Mouse (Mus musculus) heart, adult 18-20 months (tissue): ENCODE data around the gene Gtf2h3. TPM values are rescaled to one million over a fixed set of nuclear protein-coding genes. Genes with fewer than 3 reads are reported as not detected.
A peak's percentile ranks its signal among the peaks of the same experiment; 100 is the strongest.
"Not testable (repeated sequence)": the region's sequence is repeated elsewhere in the genome, so short reads cannot be mapped to it uniquely, and the experiment has no call there.

Experiments used
- DNase-seq, 2 experiments: peaks; one replicate each; pipeline ENCODE4 v3.0.0; 2021 to 2022; ENCODE audit warnings: mixed read lengths in 1 of 2
- long read RNA-seq, 2 experiments: library from polyadenylated mRNA; stranded (forward); transcript quantifications; one replicate each; pipeline ENCODE4 v2.0.0; 2021
- total RNA-seq, 2 experiments: library from RNA; stranded (reverse); gene quantifications; 2 replicates each; pipeline ENCODE4 v1.2.3; 2021

The Gtf2h3 gene
- total RNA-seq, result 10 to 100 TPM; 18.3 to 20.2 TPM
- long read RNA-seq, experiment 1, transcript Gtf2h3-201 (13 exons, 2,672 nt), result major isoform, 24 of 29 reads
- long read RNA-seq, experiment 1, partial matches to known transcripts, result 3 of 29 reads
- long read RNA-seq, experiment 1, other reads (novel, unspliced or antisense), result 2 of 29 reads
- long read RNA-seq, experiment 2, transcript Gtf2h3-201 (13 exons, 2,672 nt), result major isoform, 14 of 16 reads
- long read RNA-seq, experiment 2, partial matches to known transcripts, result 0 of 16 reads
- long read RNA-seq, experiment 2, other reads (novel, unspliced or antisense), result 2 of 16 reads

DNA sequence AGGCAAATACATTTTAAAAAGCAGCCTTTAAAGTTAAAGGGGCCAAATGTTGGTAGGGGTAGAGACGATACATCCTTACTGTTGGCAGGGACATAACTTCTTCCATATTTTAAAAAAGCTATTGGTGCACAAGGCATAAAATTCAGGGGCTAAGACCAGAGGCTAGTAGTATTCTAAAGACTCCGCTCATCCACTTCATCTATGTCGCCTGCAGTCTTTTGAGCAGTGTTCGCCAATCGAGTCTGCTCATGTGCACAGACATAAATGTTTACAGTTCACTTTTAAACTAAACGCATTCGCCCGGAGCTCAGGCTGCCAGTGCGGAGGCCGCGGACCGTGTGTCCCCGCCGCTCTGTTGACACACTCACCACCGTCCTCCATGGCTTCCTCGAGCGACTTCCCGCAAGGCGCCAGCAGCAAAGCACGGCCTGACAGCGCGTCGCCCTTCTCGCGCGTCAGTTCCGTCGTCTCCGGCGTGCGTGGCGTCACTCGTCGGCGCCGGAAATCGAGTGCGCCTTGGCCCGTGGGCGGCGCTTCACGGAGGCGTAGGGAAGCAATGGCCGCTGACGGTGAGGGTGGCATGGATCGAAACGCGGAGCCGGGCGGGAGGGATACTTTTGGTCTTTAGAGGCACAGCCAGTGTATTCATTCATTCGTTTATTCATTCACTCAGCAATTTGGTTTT lies at the start of gene Gtf2h3, which contains the start of gene Eif2b1:
Gene Gtf2h3 (plus strand): TSS at position 508 of the 685 bp plus-strand sequence.
Gene Eif2b1 (minus strand): TSS at position 499 of the 685 bp plus-strand sequence.
- peak; percentile 95 to 97 for DNase-seq

DNA sequence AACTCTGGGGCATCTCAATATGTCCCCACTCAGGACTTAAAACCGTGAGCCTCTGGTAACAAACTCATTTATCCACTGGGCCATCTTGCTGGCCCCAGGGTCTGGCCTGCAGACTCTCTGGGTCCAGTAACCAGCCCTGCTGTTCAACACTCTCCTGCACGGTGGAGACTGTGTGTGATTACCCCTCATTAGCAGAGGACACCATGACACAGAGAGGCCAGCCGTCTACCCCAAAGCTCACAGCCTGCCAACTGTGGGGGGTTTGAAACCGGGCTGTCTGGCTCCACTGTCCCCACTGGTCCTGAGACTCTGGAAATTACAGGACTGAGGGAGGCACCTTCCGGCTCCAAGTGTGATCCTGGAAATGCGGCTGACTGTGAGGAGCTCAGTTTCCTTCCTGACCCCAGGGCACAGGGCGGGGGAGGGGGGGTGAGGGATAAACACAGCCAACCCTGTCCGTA lies 49.7 kb upstream of the Gtf2h3 start:
- DNase-seq, result peak; percentile 55 to 73

DNA sequence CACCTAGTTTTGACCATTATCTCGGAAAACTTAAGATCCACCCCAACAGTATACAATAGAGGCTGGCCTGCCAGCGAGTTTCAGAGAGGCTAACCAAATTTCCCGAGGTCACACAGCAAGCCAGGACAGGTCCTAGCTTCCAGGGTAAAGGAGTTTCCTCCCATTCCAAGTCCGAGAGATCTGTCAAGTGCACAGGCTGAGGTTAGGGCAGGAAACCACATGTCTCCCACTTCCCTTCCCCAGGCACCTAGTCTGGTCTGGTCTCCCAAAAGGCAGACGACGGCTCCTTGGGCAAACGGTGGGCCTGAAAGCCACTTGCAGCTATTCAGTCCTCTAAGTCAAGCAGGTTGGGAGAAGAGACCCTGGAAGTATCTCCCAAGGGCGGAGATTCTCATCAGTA lies 49.2 kb upstream of the Gtf2h3 start:
- DNase-seq, result peak; percentile 37 to 65

DNA sequence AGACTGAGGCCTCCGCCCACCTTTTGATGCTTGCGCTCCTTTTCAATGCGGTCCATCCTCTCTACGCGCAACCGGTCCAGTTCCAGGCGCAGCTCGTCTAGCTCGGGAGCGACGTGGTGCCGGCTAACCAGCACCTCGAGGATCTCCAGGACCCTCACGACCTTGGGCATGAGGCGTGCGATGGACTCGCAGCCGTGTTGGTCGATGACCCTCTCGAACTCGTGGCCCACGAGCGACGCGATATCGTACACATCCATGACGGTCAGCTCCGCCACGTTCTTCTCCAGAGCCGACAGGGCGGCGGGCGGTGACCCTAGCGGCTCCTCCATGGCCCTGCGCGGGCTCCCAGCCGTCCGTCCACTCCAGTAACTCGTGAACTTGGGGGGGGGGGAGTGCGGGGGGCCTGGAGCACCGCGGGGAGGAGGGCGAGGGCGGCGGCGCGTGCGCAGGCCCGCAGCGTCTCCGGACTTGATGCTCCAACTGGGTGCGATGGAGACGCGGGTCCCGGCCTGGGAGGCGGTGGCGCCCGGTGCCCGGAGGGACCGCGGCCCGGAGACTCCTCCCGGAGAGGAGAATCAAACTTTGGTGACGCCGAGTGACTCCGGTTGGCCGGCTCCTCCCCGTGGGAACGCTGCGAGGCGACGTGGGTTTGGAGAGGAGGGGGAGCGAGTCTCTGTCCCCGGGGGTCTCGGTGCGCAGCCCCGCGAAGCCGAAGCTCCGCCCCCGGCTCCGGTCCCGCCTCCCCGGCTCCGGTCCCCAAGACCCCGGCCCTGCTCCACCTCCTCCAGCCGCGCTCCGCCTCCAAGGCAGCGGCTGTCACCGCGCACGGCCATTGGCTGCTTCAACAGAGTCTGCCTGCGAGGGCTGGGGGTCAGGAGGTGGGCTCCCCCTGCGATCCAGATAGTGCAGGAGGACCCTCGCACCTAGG lies 48.0 kb upstream of the Gtf2h3 start, which contains the start of gene Rilpl1:
Gene Rilpl1 (minus strand): TSS at position 737 of the 928 bp plus-strand sequence.
- DNase-seq, result peak; percentile 89 to 91

DNA sequence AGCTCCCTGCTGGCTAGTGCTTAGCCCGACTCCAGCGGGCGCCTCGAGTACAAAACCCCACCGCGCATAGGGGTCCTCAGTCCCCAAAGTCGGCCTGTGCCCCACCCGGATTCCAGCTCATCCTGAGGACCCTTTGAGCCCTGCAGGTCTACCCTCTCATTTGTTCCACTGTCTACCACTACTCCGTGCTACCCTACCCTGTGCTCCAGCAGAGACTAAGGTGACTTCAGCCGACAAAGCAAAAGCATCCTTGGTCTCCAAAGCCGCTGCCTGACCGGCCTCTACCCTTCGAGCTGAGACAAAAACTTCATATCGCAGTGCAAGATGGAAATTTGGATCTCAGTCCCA lies 47.4 kb upstream of the Gtf2h3 start:
- no peak for DNase-seq

DNA sequence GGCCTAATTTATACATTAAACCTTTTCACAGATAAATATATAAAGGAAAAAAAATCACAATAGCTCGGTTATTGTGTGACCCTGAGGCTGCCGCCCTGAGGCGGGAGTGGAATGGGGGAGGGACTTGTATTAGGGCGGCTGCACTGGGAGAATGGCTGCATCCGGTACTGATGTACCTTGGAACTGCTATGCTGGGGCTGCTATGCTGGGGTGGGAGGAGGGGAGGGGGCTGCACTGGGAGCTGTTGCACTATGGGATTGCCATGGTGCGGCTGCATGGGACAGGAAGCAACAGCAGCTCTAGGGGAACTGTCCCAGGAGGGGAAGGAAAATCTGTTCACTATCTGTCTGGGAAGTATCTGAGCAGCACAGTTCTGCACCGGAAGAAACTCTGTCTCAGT lies 46.5 kb upstream of the Gtf2h3 start:
- peak in 1 of 2 experiments; percentile 35 for DNase-seq

DNA sequence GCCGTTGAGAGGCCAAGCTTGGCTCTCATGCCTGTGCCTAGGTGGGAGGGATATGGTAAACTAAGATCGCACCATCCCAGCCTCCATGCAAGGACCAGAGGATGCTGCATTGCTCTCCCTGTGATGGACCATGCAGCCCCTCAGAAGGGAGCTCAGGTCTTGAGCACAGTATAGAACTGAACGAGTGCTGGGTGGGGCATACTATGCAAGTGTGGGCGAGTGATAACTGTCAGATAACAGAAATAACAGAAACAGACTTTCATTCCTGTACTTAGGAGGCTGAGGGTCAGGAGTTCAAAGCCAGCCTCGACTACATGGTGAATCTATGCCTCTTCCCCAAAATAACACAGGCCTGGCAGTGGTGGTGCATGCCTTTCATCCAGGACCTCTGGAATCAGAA lies 43.9 kb upstream of the Gtf2h3 start:
- no peak for DNase-seq

DNA sequence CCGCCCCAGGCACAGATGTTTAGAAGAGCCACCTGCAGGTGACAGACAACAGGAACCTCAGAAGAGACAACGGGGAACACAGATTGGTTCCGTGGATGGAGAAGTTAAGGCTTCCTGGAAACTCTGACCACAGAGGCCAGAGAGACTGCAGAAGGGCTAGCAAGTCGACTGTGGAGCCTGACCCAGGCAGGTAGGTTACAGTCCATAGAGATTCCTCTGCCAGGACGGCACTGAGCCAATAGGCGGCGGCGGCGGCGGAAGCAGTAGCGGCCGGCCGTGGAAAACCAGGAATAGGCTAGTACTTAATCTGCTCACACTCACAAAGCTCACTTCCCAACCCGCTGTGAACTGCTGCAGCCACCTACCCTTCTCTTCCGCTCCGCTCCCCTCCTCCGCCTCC lies 42.2 kb upstream of the Gtf2h3 start:
- DNase-seq, result peak; percentile 72 to 74

DNA sequence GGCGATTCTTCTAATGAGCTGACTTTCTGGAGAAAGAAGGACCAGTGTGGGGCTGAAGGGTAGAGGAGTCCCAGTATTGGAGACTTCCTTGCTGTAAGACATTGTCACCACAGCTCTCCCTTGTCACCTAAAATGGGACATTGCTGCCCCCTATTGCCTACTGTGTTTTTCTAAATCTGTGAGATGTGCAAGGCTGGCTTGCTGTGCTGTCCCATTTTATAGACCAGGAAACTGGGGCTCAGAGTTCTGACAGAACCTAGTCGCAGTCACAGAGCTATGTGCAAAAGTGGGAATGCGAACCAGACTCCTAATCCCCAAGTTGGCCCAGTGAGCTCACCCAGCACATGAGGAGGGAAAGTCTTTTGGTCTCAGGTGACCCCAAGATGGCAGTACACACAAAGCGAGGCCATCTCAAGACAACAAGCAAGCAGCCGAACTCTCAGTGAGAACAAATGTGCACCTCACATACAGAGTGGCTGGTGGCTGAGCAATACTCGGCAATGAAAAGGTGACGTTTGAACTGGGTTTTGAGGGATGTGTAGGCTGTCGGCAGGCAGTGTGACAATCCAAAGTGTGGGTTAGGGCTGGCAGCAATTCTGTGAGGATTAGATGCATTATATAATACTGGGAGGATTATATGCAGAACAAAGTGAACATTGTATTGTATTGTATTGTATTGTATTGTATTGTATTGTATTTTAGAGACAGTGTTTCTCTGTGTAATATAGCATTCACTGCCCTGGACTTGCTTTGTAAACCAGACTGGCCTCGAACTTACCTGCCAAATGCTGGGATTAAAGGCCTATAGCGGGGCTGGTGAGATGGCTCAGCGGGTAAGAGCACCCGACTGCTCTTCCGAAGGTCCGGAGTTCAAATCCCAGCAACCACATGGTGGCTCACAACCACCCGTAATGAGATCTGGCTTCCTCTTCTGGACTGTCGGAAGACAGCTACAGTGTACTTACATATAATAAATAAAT lies 39.8 kb upstream of the Gtf2h3 start:
- DNase-seq, result peak; percentile 76 to 84

DNA sequence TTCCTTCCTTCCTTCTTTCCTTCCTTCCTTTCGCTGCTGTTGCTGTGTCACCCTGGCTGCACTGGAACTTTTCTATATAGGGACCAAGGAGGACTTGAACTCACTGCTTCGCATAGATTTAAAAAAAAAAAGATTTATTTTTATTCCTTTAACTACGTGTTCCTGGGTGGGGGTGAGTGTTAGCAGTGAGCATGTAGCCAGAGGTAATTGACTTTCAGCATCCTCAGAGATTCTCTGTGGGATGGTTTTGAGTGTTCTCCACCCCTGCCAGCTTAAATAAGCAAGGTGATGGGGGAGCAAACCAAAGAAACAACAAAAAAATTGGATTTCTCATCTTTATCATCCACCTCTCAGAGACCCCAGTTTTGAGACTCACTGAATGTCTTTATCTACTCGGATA lies 39.0 kb upstream of the Gtf2h3 start:
- DNase-seq, result no peak

DNA sequence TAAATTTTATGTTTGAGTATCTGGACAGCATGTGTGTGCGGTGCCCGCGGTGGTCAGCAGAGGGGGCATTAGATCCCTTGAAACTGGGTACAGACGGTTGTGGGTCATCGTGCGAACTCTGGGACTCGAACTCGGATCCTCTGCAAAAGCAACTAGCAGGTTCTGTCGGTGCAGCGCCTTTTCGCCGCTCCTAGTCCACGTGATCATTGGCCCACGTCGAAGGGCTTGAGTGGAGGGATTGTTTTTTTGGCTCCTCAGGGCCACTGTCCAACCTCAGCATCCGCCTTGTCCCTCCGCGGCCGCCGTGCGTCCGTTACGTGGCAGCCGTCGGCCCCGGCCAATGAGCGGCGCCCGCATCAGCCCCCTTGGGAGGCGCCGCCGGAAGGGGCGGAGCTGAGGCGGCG lies 38.6 kb upstream of the Gtf2h3 start, which contains the start of gene Tmed2:
Gene Tmed2 (plus strand): TSS at position 313 of the 404 bp plus-strand sequence.
- peak; percentile 96 to 98 for DNase-seq

DNA sequence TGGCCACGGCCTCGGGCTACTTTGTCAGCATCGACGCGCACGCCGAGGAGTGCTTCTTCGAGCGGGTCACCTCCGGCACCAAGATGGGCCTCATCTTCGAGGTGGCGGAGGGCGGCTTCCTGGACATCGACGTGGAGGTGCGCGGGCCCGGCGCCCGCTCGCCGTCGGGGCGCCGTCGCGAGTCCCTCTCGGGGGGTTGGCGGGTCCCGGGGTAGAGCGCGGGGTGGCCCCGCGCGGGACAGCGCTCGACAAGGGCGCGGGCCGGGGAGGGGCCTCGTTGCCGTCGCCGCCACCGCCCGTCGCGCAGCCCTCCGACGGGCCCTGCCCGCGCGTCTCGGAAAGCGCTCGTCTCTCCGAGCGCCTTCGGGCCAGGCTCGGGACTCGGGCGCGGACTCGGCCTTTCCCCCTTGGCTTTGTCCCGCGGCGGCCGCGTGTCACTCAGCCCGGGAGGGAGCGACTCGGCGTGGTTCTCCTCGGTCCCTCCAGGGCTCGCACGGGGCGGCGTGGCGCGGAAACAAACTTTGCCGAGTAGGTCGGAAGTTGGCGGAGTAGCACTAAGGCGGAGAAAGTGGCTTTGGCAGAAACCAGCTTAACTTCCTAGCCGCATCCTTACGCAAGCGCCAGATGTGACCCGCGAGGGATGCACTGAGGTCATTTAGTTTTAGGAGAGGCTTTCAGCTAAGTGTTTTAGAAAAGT lies 37.9 kb upstream of the Gtf2h3 start:
- peak; percentile 82 to 83 for DNase-seq

DNA sequence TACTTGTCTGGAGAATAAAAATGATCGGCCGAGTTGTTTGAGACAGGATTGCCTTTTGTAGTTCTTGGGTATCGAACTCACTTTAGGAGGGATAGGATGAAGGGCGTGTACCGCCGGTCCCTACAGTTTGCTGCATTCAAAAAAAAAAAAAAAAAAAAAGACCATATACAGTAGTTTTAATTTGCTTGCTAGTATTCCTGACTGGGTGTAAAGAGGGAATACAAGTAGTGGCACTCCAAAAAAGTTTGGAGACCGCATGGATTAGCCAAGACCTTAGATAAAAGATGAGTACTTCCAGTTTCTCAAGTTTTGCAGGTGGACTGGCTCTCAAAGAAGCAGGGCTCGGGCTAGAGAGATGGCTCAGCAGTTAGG lies 37.4 kb upstream of the Gtf2h3 start:
- DNase-seq, result no peak

DNA sequence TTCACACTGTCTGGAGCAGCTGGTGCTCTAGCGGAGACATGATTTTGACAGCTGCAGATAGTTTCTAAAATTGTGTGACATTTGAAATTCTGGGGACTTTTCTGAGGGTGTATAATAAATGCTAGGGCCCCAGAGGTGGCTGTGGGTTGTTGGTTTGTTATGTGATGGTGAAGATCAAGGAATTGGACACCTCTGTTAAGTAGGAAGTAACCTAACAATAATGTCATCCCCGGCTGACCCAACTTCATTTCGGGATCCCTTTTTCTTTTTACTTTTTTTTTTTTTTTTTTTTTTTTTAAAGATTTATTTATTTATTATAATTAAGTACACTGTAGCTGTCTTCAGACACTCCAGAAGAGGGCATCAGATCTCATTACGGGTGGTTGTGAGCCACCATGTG lies 28.2 kb upstream of the Gtf2h3 start:
- DNase-seq, result not testable (repeated sequence)

DNA sequence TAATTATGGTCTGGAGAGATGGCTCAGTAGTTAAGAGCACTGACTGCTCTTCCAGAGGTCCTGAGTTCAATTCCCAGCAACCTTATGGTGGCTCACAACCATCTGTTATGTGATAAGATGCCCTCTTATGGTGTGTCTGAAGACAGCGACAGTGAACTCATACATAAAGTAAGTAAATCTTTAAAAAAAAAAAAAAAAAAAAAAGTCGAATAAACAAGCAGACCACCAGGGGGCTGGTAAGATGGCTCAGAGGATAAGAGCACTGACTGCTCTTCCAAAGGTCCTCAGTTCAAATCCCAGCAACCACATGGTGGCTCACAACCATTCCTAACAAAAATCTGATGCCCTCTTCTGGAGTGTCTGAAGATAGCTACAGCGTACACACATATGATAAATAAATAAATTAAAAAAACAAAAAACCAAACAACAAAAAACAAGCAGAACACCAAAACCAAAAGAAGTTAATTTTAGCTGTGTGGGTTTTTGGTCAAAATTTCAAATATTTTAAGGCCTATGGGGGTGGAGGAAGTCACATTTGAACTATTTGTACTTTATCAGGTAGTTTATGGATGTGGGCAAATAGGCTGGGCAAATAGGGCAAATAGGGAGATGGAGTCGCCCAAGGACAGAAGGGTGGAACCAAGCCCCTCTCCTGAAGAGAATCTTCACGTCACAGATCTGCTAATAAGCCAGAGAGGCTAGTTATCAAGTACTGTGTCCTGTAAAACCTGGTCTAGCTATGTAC lies 27.4 kb upstream of the Gtf2h3 start:
- DNase-seq, result not testable (repeated sequence)

DNA sequence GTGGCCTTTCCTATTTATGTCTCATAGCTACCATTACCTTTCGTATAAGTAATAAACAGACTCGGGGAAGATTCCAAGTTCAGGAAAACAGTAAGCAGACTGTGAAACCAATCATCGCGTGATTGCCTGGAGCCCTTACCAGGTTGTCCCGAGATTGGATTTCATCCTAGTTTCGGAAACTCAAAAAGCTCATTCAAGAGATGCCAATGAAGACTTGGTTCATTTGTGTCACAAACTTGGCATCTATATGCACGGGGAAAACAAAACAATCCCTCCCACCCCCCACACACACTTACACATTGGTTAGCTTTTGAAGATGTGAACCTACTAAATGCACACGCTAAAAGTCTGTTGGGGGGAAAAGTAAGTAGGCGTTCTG lies 26.9 kb upstream of the Gtf2h3 start:
- DNase-seq, result no peak

DNA sequence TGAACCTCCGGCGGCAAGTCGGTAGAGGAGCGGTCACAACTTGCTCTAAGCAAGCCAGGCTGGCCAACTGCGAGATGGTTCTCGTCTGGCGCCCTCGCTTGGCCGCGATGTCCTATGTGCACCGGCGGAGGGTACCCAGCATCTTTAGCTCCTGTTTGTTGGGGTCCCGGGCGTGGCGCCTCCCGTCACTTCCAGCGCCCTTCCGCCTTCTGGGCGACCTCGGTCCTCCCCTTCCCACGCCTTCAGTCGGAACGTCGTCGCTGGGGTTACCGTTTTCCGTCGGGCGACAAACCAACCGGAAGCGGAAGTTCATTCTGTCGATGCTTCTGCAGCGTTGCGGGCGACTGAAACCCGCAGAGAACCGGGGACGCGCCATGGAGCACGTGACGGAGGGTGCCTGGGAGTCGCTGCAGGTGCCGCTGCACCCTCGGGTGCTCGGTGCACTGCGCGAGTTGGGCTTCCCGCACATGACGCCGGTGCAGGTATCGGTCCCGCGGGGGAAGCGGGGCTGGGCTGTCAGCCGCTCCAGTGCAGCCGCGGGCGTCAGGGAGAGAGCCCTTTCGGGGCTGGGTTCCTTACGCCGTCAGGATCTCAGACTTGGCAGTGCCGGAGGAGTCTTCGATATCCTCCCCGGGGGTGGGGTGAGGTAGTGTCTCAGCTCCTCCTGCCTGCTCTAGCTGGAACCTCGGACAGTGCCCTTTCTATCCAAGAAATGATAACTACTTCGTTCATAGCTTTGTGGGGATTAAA lies 26.2 kb upstream of the Gtf2h3 start, which contains the start of gene Ddx55:
Gene Ddx55 (plus strand): TSS at position 307 of the 750 bp plus-strand sequence.
- peak; percentile 94 to 96 for DNase-seq

DNA sequence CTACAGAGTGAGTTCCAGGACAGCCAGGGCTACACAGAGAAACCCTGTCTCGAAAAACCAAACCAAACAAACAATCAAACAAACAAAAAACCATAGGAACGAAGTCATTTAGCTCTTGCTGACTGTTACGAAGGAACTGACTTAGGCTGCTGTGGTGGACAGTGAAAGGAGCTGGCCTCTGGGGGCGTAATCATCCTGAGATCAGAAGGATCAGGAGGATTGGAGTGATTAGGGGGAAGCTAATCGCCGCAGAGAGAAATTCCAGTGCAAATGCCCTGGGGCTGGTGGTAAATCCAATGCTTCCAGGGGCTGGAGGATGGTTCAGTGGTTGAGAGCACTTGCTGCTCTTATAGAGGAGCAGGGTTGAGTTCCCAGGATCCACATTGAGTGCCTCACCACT lies 25.3 kb upstream of the Gtf2h3 start:
- no peak for DNase-seq

DNA sequence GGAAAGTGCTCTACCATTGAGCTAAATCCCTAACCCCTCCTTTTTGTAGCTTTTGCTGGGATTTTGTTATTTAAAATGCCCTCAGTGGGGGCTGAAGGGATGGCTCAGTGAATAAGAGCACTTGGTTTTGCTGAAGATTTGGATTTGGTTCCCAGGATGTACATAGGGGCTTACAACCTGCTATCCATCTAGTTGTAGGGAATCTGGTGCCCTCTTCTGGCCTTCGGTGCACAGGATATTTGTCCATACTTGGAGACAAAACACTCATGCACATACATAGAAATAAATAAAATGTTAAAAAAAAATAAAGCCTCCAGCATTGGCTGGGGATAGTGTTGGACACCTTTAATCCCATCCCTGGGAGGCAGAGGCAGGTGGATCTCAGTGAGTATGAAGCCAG lies 23.8 kb upstream of the Gtf2h3 start:
- peak in 1 of 2 experiments; percentile 37 for DNase-seq
